Mouse (Mus musculus) testis, postnatal 14 days (tissue): ENCODE data around the gene Il5.

ENCODE experiments used
- DNase-seq: peaks from one replicate; pipeline ENCODE4 v3.0.0; 2021; ENCODE audit warnings: low spot score

Gene Il5

GRCm38 (mm10) chr11:53771001-53771744 lies 50.6 kb downstream of the Il5 start:
- DNase-seq = no peak

- no peak for DNase-seq
Measured at GRCm38 (mm10) chr11:53772536-53772935, 51.9 kb downstream of the Il5 start.

GRCm38 (mm10) chr11:53773087-53773486 lies 52.5 kb downstream of the Il5 start, which contains the start of gene Gm17334:
TSS of gene Gm17334 (minus strand) at chr11:53773187.
- DNase-seq = no peak

GRCm38 (mm10) chr11:53773641-53774360 lies 53.2 kb downstream of the Il5 start:
- no peak for DNase-seq
